19 mouse cellular contexts compared by ENCODE assay signal in genomic region chr2:28759441-28759840, GRCm38 (mm10). TPM values are rescaled to one million over a fixed set of nuclear protein-coding genes. Genes with fewer than 3 reads are reported as not detected.
"Had no signal": no experiment of that assay in that cellular context is flagged by ENCODE, and none has a peak within 500 bp of the region (broad histone marks: within the 10 kb centered on the region; RNA-seq: fewer than 3 reads in every experiment).

No protein-coding gene starts in this region.

- ATAC-seq: midbrain, embryonic 16.5 days had no signal

- DNase-seq: lung, adult 18-20 months; lung, embryonic 14.5 days; lung, postnatal 10 days; lung, postnatal 4 days; midbrain, embryonic 14.5 days; right cerebral cortex, postnatal 25 days; right cerebral cortex, postnatal 4 days; spleen, adult 18-20 months; thymus, adult 2 months; thymus, postnatal 25 days; thymus, postnatal 4 days had no signal

- H3K4me2 ChIP-seq: lung, embryonic 14.5 days; midbrain, embryonic 12.5 days; neural tube, embryonic 13.5 days; neural tube, embryonic 15.5 days had no signal

- H3K36me3 ChIP-seq: midbrain, embryonic 10.5 days; midbrain, embryonic 12.5 days; neural tube, embryonic 13.5 days; neural tube, embryonic 15.5 days had no signal

- H3K9ac ChIP-seq: lung, embryonic 14.5 days; midbrain, embryonic 12.5 days; neural tube, embryonic 13.5 days; neural tube, embryonic 15.5 days had no signal

- H3K27ac ChIP-seq: midbrain, embryonic 10.5 days; midbrain, embryonic 12.5 days; neural tube, embryonic 13.5 days; neural tube, embryonic 15.5 days had no signal

- H3K4me3 ChIP-seq: midbrain, embryonic 10.5 days; midbrain, embryonic 12.5 days; myocyte; neural tube, embryonic 13.5 days; neural tube, embryonic 15.5 days had no signal

- H3K9me3 ChIP-seq: midbrain, embryonic 10.5 days; midbrain, embryonic 12.5 days; neural tube, embryonic 13.5 days; neural tube, embryonic 15.5 days had no signal

RNA-seq across cellular contexts. Expression of gene Ak8, which starts 59.5 kb away (rescaled TPM):
- total RNA-seq: megakaryocyte-erythroid progenitor cell, adult 5-6 weeks had no signal

RNA-seq across cellular contexts. Expression of gene Spaca9, which starts 59.9 kb away (rescaled TPM):
- total RNA-seq: megakaryocyte-erythroid progenitor cell, adult 5-6 weeks had no signal
- polyA plus RNA-seq: small intestine, adult 2 months had no signal
